Mouse (Mus musculus) right cerebral cortex, adult 18-20 months (tissue): Measurements from ENCODE around the gene Urb1.
A peak's percentile ranks its signal among the peaks of the same experiment; 100 is the strongest.
"Not testable (repeated sequence)": the region's sequence is repeated elsewhere in the genome, so short reads cannot be mapped to it uniquely, and the experiment has no call there.

Experiments
- DNase-seq: peaks from one replicate; pipeline ENCODE4 v3.0.0; 2022; ENCODE audit warnings: mixed read lengths

The Urb1 gene

GRCm38 (mm10) chr16:90809975-90810715 is at the start of gene Urb1:
Gene Urb1, minus strand, starts transcription at chr16:90810413.
- DNase-seq, result peak; percentile 98

GRCm38 (mm10) chr16:90858206-90858605 is 48.0 kb upstream of the Urb1 start:
- DNase-seq, result no peak

- no peak for DNase-seq
These were observed 46.5 kb upstream of the Urb1 start for GRCm38 (mm10) chr16:90856552-90857200.

GRCm38 (mm10) chr16:90851621-90852334 is 41.6 kb upstream of the Urb1 start:
- DNase-seq, result no peak

- no peak for DNase-seq
These were observed 40.7 kb upstream of the Urb1 start for GRCm38 (mm10) chr16:90850881-90851280.

GRCm38 (mm10) chr16:90849262-90849661 is 39.0 kb upstream of the Urb1 start:
- no peak for DNase-seq

- no peak for DNase-seq
These were observed 38.5 kb upstream of the Urb1 start for GRCm38 (mm10) chr16:90848697-90849096.

- DNase-seq, result no peak
These were observed 35.4 kb upstream of the Urb1 start for GRCm38 (mm10) chr16:90845591-90845990.

GRCm38 (mm10) chr16:90845038-90845437 is 34.8 kb upstream of the Urb1 start:
- DNase-seq, result no peak

- DNase-seq, result no peak
These were observed 32.0 kb upstream of the Urb1 start for GRCm38 (mm10) chr16:90842164-90842563.

GRCm38 (mm10) chr16:90837431-90837830 is 27.2 kb upstream of the Urb1 start:
- no peak for DNase-seq

- no peak for DNase-seq
These were observed 23.0 kb upstream of the Urb1 start for GRCm38 (mm10) chr16:90833041-90833791.

GRCm38 (mm10) chr16:90832495-90832894 is 22.3 kb upstream of the Urb1 start:
- no peak for DNase-seq

- DNase-seq, result no peak
These were observed 21.5 kb upstream of the Urb1 start for GRCm38 (mm10) chr16:90831676-90832075.

- DNase-seq, result peak; percentile 66
These were observed 20.6 kb upstream of the Urb1 start for GRCm38 (mm10) chr16:90830686-90831439.

GRCm38 (mm10) chr16:90829894-90830685 is 19.9 kb upstream of the Urb1 start:
- peak; percentile 82 for DNase-seq

- no peak for DNase-seq
These were observed 18.9 kb upstream of the Urb1 start for GRCm38 (mm10) chr16:90829136-90829535.

- DNase-seq, result no peak
These were observed 17.3 kb upstream of the Urb1 start for GRCm38 (mm10) chr16:90827498-90827897.

GRCm38 (mm10) chr16:90826457-90826856 is 16.2 kb upstream of the Urb1 start, which contains the start of gene Eva1c:
Gene Eva1c, plus strand, starts transcription at chr16:90826719.
- no peak for DNase-seq

- no peak for DNase-seq
These were observed 15.8 kb upstream of the Urb1 start for GRCm38 (mm10) chr16:90826041-90826440.

GRCm38 (mm10) chr16:90823986-90824385 is 13.8 kb upstream of the Urb1 start:
- DNase-seq, result not testable (repeated sequence)
